Comparison of ENCODE assay signal across 26 mouse cellular contexts in the genomic region with DNA sequence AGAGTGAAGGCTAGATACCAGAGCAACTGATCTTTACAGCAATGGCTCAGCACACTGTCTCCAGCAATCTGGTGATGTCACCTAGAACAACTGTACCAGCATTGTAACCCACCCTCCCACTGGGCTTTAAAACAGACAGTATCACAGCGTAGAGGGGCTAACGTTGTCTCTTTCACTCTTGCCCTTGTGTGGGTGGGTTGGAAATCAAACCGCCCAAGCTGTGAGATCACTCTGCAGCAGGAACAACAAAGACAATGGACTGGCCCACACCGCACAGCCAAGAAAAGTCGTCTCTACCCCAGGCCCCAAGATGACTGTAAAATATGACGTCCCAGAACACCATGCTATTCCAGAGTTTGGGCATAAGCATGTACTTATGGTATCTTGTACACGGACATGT.
DNase-seq lines count a peak whose midpoint lies in the region; ATAC-seq and TF ChIP-seq lines count a peak whose summit lies in the region.
"Had no signal": no experiment of that assay in that cellular context is flagged by ENCODE, and none has a peak within 500 bp of the region (broad histone marks: within the 10 kb centered on the region; RNA-seq: fewer than 3 reads in every experiment).

No protein-coding gene starts in this region.

- H3K27ac ChIP-seq in ES-E14 (ENCODE audit: insufficient read depth, low read depth, low read length, poor library complexity, severe bottlenecking): 0 out of 2 replicates have a peak overlapping the region, but pooled peaks have one; percentile 6
- H3K27ac ChIP-seq in intestine, embryonic 16.5 days (ENCODE audit: low read length): no peak overlapping the region

- peaks cover 6 to 24% of the 10 kb centered on the region in 2 experiments; a peak in 3 of 4 replicates for H3K4me1 ChIP-seq in ES-E14 (ENCODE audit: control insufficient read depth in 2 of 2, insufficient read depth in 2 of 2, low read length in 2 of 2, poor library complexity in 1 of 2)
- H3K4me1 ChIP-seq in intestine, embryonic 16.5 days (ENCODE audit: control insufficient read depth, insufficient read depth, low read length): peaks cover 12% of the 10 kb centered on the region

- DNase-seq in ES-CJ7 (ENCODE audit: low read depth, low spot score) (peak; percentile 62), ES-E14 (ENCODE audit: low read depth, low spot score) (no peak), R1 (ENCODE audit: low read depth, low spot score) (peak; percentile 57), ZHBTc4 (ENCODE audit: low read depth, low spot score) (peak; percentile 48)
- no peak for DNase-seq in cerebellum, adult 8-10 months
- DNase-seq in thymus, postnatal 0 days (ENCODE audit: low spot score): no peak
- DNase-seq in ovary, adult 18-20 months (ENCODE audit: low spot score): no peak
- DNase-seq: adrenal gland, adult 2 months; adrenal gland, adult 8-10 months; adrenal gland, postnatal 10 days; adrenal gland, postnatal 14 days; adrenal gland, postnatal 25 days; adrenal gland, postnatal 36 days; B cell, adult 2 months; cerebellum, adult 11 months; cerebellum, adult 11-12 months; cerebellum, adult 18-20 months; cerebellum, adult 2 months; cerebellum, adult 9-10 months; cerebellum, adult 9-11 months had no signal

- in situ Hi-C loops in ES-E14 (cut with MboI; ENCODE audit: low sequenced_read_pairs in 2 of 2, unreplicated experiment in 2 of 2): no loop called here

- peaks cover 8% of the 10 kb centered on the region; the same call in 1 of the 2 replicates for H3K36me3 ChIP-seq in ES-E14 (ENCODE audit: control insufficient read depth, insufficient read depth, low read length, poor library complexity, severe bottlenecking)
- H3K36me3 ChIP-seq in intestine, embryonic 16.5 days (ENCODE audit: control insufficient read depth, insufficient read depth, low read length): no peaks in the 10 kb centered on the region
- H3K36me3 ChIP-seq: G1E had no signal

- no peak overlapping the region for H3K4me3 ChIP-seq in ES-E14 (ENCODE audit: insufficient read depth in 1 of 2, low read depth in 1 of 2, low read length in 2 of 2, poor library complexity in 1 of 2, severe bottlenecking in 1 of 2)
- H3K4me3 ChIP-seq in intestine, embryonic 16.5 days (ENCODE audit: low read length): no peak overlapping the region

- no peaks in the 10 kb centered on the region for H3K9me3 ChIP-seq in ES-E14 (ENCODE audit: control insufficient read depth, insufficient read depth, low read depth, low read length)
- no peaks in the 10 kb centered on the region for H3K9me3 ChIP-seq in intestine, embryonic 16.5 days (ENCODE audit: control insufficient read depth, low read length)
- H3K9me3 ChIP-seq: G1E had no signal

- 82% methylated on average over 7 of the region's 7 CpGs for WGBS in intestine, embryonic 16.5 days

- no peaks in the 10 kb centered on the region for H3K27me3 ChIP-seq in intestine, embryonic 16.5 days (replicated peaks; ENCODE audit: control insufficient read depth, insufficient read depth, low read length)
- H3K27me3 ChIP-seq: CH12.LX, Patski had no signal

- ATAC-seq in intestine, embryonic 16.5 days: no peak
- ATAC-seq: activated CD4-positive, CD25-positive, alpha-beta regulatory T cell, adult 4 months; CD4-positive, CD25-positive, alpha-beta regulatory T cell, adult 4 months; Patski had no signal

- no peak overlapping the region for H3K4me2 ChIP-seq in intestine, embryonic 16.5 days (ENCODE audit: low read depth, low read length)

- H3K9ac ChIP-seq in ES-E14 (ENCODE audit: insufficient read depth, low read depth, low read length, poor library complexity, severe bottlenecking): no peak overlapping the region
- H3K9ac ChIP-seq in intestine, embryonic 16.5 days (ENCODE audit: low read depth, low read length): no peak overlapping the region

TF ChIP-seq in ES-E14, 5 proteins besides CTCF, POLR2A, EP300 and RAD21:
- TF ChIP-seq ZNF384 (IDR thresholded peaks at IDR 0.05; ENCODE audit: low read depth, low read length) (no peak), MAFK (IDR thresholded peaks at IDR 0.05; ENCODE audit: insufficient read depth, low read depth, low read length) (no peak), CHD2 (IDR thresholded peaks at IDR 0.05; ENCODE audit: low read depth, low read length) (no peak), ZC3H11A (IDR thresholded peaks at IDR 0.05; ENCODE audit: borderline replicate concordance, low read depth, low read length) (no peak), HCFC1 (IDR thresholded peaks at IDR 0.05; ENCODE audit: borderline replicate concordance, insufficient read depth, low read length) (no peak)

Comparison
In these comparisons a context has a peak if more than half of its experiments do, and no peak if none do; other contexts are left out.
1. DNase-seq: peak in ES-CJ7 (single experiment), R1 (single experiment) and ZHBTc4 (single experiment); none in ES-E14 (single experiment), cerebellum, adult 8-10 months (single experiment), thymus, postnatal 0 days (single experiment) and ovary, adult 18-20 months (single experiment).